Mouse (Mus musculus) T-helper 17 cell (primary cell): ENCODE measurements at regions not wholly inside any gene's neighbourhood (a gene's known extent, or its start where the extent isn't known, plus 50 kb on each side); places are given as distances from the start of the nearest gene placed in this dataset.

Experiments used
- in situ Hi-C, 2 experiments: fragments of 300-600 bp; cut with MboI, MseI; formaldehyde crosslinking; loops; 1 replicate in 1 of 2; 2 replicates in 1 of 2; pipeline ENCODE4 v1.15.1; 2025; ENCODE audit warnings: high pct_unique_total_duplicates in 2 of 2

GRCm38 (mm10) chr13:47948098-47948865 is 312.7 kb upstream of the Id4 start:
- in situ Hi-C loops, result no loop called here

GRCm38 (mm10) chr13:47950456-47950855 is 310.6 kb upstream of the Id4 start:
- in situ Hi-C loops, result loop anchor here in 1 of 2 experiments (25.0 kb wide), 1 partner anchor 637 kb away; no protein-coding TSS in a partner anchor

DNA sequence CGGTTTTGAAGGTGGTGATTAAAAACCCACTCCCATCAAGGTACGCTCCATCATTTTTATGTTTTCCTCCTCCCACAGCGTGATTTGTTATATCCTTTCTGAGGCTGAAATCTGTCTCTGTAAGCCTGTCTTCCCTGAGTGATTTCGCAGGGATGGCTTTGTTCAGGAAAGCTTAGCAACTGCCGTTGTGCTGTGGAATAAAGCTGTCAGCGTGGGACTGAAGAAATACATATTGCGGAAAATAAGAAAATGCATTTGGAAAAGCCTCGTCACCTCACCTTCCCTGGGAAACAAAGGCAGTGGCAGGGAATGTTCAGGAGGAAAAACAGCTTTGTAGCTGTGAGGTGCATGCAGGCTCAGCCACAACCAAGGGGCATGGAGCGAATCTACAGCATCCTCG is 310.0 kb upstream of the Id4 start:
- in situ Hi-C loops, result loop anchor here in 1 of 2 experiments (25.0 kb wide), 1 partner anchor 636 kb away; no protein-coding TSS in a partner anchor

DNA sequence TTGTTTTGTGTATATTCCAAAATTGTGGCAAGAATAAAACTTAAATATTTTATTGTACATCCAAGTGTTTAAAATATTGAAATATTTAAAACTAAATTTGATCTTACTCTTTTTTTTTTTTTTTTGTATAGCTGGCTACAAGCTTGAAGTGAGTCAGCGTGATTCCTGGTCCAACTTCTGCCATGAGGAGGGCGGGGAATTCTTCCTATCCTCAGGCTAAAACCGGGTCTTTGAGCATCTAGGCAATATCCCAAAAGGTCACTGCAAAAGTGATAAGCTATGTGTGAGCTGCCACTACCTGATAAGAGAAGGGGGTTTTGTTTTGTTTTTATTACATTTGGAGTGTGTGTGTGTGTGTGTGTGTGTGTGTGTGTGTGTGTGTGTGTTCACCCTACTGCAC is 308.1 kb upstream of the Id4 start:
- in situ Hi-C loops, result loop anchor here in 1 of 2 experiments (25.0 kb wide), 1 partner anchor 634 kb away; no protein-coding TSS in a partner anchor

GRCm38 (mm10) chr13:47953776-47954175 is 307.3 kb upstream of the Id4 start:
- in situ Hi-C loops, result loop anchor here in 1 of 2 experiments (25.0 kb wide), 1 partner anchor 634 kb away; no protein-coding TSS in a partner anchor

- in situ Hi-C loops, result loop anchor here in 1 of 2 experiments (25.0 kb wide), 1 partner anchor 632 kb away; no protein-coding TSS in a partner anchor
These were observed 305.5 kb upstream of the Id4 start for GRCm38 (mm10) chr13:47955504-47955903.

- in situ Hi-C loops, result loop anchor here in 1 of 2 experiments (25.0 kb wide), 1 partner anchor 630 kb away; no protein-coding TSS in a partner anchor
These were observed 303.4 kb upstream of the Id4 start for GRCm38 (mm10) chr13:47957662-47958061.

GRCm38 (mm10) chr13:47974216-47974615 is 286.8 kb upstream of the Id4 start:
- in situ Hi-C loops, result loop anchor here in 1 of 2 experiments (25.0 kb wide), 1 partner anchor 613 kb away; no protein-coding TSS in a partner anchor

GRCm38 (mm10) chr13:47974756-47975515 is 286.1 kb upstream of the Id4 start:
- in situ Hi-C loops, result loop anchor here in 1 of 2 experiments (25.0 kb wide), 1 partner anchor 612 kb away; no protein-coding TSS in a partner anchor

- in situ Hi-C loops, result no loop called here
These were observed 262.5 kb upstream of the Id4 start for GRCm38 (mm10) chr13:47998495-47998894.

- in situ Hi-C loops, result no loop called here
These were observed 261.6 kb upstream of the Id4 start for GRCm38 (mm10) chr13:47999399-47999798.

DNA sequence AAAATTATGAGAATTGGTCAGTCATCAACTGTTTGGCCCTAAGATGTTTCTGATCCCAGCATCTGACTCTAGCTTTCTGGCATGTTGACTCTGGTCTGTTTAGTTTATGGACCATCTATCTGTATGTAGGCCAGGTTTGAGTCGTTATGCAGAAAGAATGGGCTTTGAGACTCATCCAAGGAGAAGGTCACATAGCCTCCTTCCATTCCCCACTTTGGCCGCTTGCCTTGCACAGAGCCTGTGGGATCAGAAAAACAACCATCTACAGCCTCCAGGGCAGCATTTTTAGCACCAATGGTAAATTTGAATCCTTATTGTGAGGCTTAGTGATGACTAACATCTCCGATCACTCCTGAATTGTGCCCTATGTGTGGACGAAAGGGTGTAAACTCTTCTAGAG is 257.9 kb upstream of the Id4 start:
- in situ Hi-C loops, result no loop called here

GRCm38 (mm10) chr13:48013336-48013750 is 247.7 kb upstream of the Id4 start:
- in situ Hi-C loops, result no loop called here

DNA sequence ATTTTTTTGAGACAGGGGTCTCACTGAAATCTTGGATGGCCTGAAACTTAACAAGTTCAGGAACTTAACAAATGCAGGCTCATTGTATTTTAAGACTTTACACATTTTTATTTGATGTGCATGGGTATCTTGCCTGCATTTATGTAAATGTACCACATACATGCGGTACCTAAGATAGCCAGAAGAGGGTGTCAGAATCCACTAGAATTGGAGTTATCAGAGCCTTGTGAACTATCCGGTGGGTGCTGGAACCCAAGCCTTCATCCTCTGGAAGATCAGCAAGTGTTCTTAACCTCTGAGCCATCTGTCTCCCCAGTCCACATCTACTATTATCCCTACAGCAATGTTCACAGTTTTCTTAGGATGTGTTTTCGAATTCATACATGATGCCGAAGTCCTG is 245.7 kb upstream of the Id4 start:
- in situ Hi-C loops, result no loop called here

DNA sequence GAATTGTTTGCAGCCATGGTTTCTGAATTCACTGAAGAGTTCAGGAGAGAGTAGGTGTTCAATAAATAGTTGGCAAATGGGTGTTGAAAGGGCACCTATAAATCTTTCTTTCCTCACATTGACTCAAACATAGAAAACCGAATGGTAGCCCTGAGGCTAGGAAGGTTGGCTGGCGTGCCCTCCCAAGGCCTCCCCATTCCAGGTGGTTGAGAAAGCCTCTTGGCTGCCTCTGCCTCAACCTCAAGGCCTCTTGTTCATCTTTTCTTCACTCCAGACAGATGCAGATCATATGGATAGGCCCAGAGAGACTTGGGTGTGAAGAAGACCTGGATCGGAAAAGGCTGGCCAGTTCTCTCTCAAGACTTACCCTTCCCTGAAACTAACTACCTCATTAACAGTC is 245.0 kb upstream of the Id4 start:
- in situ Hi-C loops, result no loop called here

DNA sequence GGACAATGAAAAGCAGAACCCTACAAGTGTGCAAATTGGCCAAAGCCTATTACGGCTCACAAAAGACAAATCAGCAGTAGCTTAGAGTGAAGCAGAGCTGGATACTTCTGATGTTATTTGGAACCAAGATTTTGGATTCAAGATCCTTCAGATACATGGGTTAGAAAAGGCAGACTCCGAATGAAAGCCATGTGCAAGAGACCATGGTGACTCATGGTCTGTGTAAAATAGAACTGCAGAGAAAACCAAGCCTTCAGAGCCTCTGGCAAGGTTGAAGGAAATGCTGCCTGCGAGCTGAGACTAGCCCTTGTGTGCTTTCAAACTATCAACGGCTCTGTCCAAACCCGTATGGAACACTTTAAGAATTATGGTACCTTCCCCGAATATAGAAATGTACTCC is 244.4 kb upstream of the Id4 start:
- in situ Hi-C loops, result no loop called here

DNA sequence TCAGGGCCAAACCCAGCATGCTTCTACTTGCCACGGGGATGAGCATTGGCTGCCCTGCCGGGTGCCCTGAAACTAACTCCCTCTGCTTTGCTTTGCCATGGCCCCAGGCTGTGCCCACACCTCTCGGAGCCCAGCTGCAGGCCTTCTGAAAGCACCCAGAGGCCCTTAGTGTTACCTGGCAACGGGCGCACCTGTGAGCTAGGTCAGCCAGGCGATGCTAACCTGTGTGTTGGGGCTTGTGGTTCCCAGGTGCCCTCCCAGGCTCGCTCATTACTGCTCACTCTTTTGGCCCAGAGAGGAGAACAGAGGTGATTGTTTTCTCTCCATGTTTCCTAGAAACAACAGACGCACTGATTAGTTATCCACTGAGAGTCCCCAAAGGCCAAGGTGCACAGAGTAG is 243.4 kb upstream of the Id4 start:
- in situ Hi-C loops, result no loop called here

GRCm38 (mm10) chr13:48018606-48019005 is 242.4 kb upstream of the Id4 start:
- in situ Hi-C loops, result no loop called here

- in situ Hi-C loops, result no loop called here
These were observed 237.9 kb upstream of the Id4 start for GRCm38 (mm10) chr13:48022958-48023615.

- in situ Hi-C loops, result no loop called here
These were observed 233.1 kb upstream of the Id4 start for GRCm38 (mm10) chr13:48027775-48028489.

GRCm38 (mm10) chr13:48031491-48031890 is 229.5 kb upstream of the Id4 start:
- in situ Hi-C loops, result no loop called here
